Mouse (Mus musculus) olfactory bulb, adult 2 months (tissue): ENCODE measurements around the gene Nploc4. TPM values are rescaled to one million over a fixed set of nuclear protein-coding genes. Genes with fewer than 3 reads are reported as not detected.
"Not testable (repeated sequence)": the region's sequence is repeated elsewhere in the genome, so short reads cannot be mapped to it uniquely, and the experiment has no call there.

Experiments
- H3K27ac ChIP-seq: fragments of 200-500 bp; 2 replicates; pipeline ENCODE4 v1.5.1; 2012; ENCODE audit warnings: low read depth, low read length; ENCODE audit not compliant: insufficient read depth
- H3K4me1 ChIP-seq: fragments of 200-500 bp; 2 replicates; pipeline ENCODE4 v1.6.1; 2012; ENCODE audit warnings: low read length; ENCODE audit not compliant: control insufficient read depth, insufficient read depth
- H3K4me3 ChIP-seq: fragments of 200-500 bp; 2 replicates; pipeline ENCODE4 v1.5.1; 2012; ENCODE audit warnings: mild to moderate bottlenecking, low read depth, low read length, moderate library complexity; ENCODE audit not compliant: insufficient read depth
- CTCF ChIP-seq: fragments of 200-500 bp; IDR thresholded peaks from 2 replicates; pipeline ENCODE4 v1.5.1; 2012; ENCODE audit warnings: low read depth, mild to moderate bottlenecking, low read length, moderate library complexity; ENCODE audit not compliant: insufficient read depth
- POLR2A ChIP-seq: fragments of 200-500 bp; IDR thresholded peaks from 2 replicates; pipeline ENCODE4 v1.6.1; 2012; ENCODE audit warnings: mild to moderate bottlenecking, low read depth, low read length, moderate library complexity; ENCODE audit not compliant: insufficient read depth
- WGBS: fragments of 180-500 bp; shearing (Covaris S2); methylation state at CpG from one replicate; pipeline ENCODE4 v1.1.7; 2018; 5-methylcytosine and 5-hydroxymethylcytosine counted together
- polyA plus RNA-seq: library from polyadenylated mRNA; stranded (reverse); fragments of >200 nt; gene quantifications from 2 replicates; pipeline ENCODE4 v1.2.4, GENCODE M21; 2012; ENCODE audit warnings: low replicate concordance; ENCODE audit not compliant: missing spikeins, insufficient read depth, insufficient read length

Nploc4 gene
- polyA plus RNA-seq, 1 experiment = not detected

GRCm38 (mm10) chr11:120418592-120418991, 18.9 kb downstream of the Nploc4 start:
- Histone ChIP-seq H3K27ac (no peak overlapping the region), H3K4me1 (no peaks in the 10 kb centered on the region), H3K4me3 (no peak overlapping the region)
- TF ChIP-seq CTCF = no peak
- TF ChIP-seq POLR2A = no peak
- WGBS = 100% methylated on average over 1 of the region's 1 CpGs

GRCm38 (mm10) chr11:120417852-120418251, 19.7 kb downstream of the Nploc4 start:
- Histone ChIP-seq H3K4me3 (no peak overlapping the region), H3K27ac (no peak overlapping the region), H3K4me1 (no peaks in the 10 kb centered on the region)
- TF ChIP-seq POLR2A (no peak), CTCF (no peak)
- WGBS = 95% methylated on average over 7 of the region's 7 CpGs

GRCm38 (mm10) chr11:120413621-120414020, 23.9 kb downstream of the Nploc4 start:
- not testable (repeated sequence) for H3K4me3 ChIP-seq, H3K27ac ChIP-seq, H3K4me1 ChIP-seq
- 87% methylated on average over 10 of the region's 10 CpGs for WGBS

GRCm38 (mm10) chr11:120406445-120406844, 31.1 kb downstream of the Nploc4 start:
- WGBS = 76% methylated on average over 1 of the region's 1 CpGs
- TF ChIP-seq CTCF (no peak), POLR2A (no peak)
- Histone ChIP-seq H3K27ac (no peak overlapping the region), H3K4me3 (no peak overlapping the region), H3K4me1 (no peaks in the 10 kb centered on the region)

GRCm38 (mm10) chr11:120405867-120406266, 31.6 kb downstream of the Nploc4 start:
- Histone ChIP-seq H3K27ac (no peak overlapping the region), H3K4me1 (no peaks in the 10 kb centered on the region), H3K4me3 (no peak overlapping the region)
- 91% methylated on average over 3 of the region's 3 CpGs for WGBS
- TF ChIP-seq POLR2A (no peak), CTCF (no peak)

- no peaks in the 10 kb centered on the region for H3K4me1 ChIP-seq
- WGBS = 94% methylated on average over 1 of the region's 1 CpGs
- no peak overlapping the region for H3K4me3 ChIP-seq
- TF ChIP-seq POLR2A (no peak), CTCF (no peak)
- no peak overlapping the region for H3K27ac ChIP-seq
Observed at GRCm38 (mm10) chr11:120404814-120405213, 32.7 kb downstream of the Nploc4 start.

- TF ChIP-seq POLR2A (no peak), CTCF (no peak)
- WGBS = 92% methylated on average over 2 of the region's 2 CpGs
- Histone ChIP-seq H3K4me1 (no peaks in the 10 kb centered on the region), H3K27ac (no peak overlapping the region), H3K4me3 (no peak overlapping the region)
Observed at GRCm38 (mm10) chr11:120399319-120399718, 38.2 kb downstream of the Nploc4 start.

- Histone ChIP-seq H3K4me1 (no peaks in the 10 kb centered on the region), H3K4me3 (no peak overlapping the region), H3K27ac (no peak overlapping the region)
- TF ChIP-seq CTCF (no peak), POLR2A (no peak)
- 80% methylated on average over 2 of the region's 2 CpGs for WGBS
Observed at GRCm38 (mm10) chr11:120397602-120398001, 39.9 kb downstream of the Nploc4 start.

- WGBS = 75% methylated on average over 4 of the region's 4 CpGs
- no peak overlapping the region for H3K27ac ChIP-seq
- TF ChIP-seq CTCF (no peak), POLR2A (no peak)
Observed at GRCm38 (mm10) chr11:120395661-120396060, 41.8 kb downstream of the Nploc4 start.

GRCm38 (mm10) chr11:120388580-120388979, 48.9 kb downstream of the Nploc4 start:
- Histone ChIP-seq H3K4me1 (no peaks in the 10 kb centered on the region), H3K4me3 (no peak overlapping the region), H3K27ac (no peak overlapping the region)
- TF ChIP-seq CTCF (no peak), POLR2A (no peak)
- 93% methylated on average over 9 of the region's 9 CpGs for WGBS

More at GRCm38 (mm10) chr11:120395661-120396060, 41.8 kb downstream of the Nploc4 start:
- Histone ChIP-seq H3K4me1 (no peaks in the 10 kb centered on the region), H3K4me3 (no peak overlapping the region)
